15 mouse cellular contexts compared by ENCODE assay signal in genomic region chr9:123297862-123298261, GRCm38 (mm10).
"Had no signal": no experiment of that assay in that cellular context is flagged by ENCODE, and none has a peak within 500 bp of the region (broad histone marks: within the 10 kb centered on the region; RNA-seq: fewer than 3 reads in every experiment).

No protein-coding gene starts in this region.

- H3K36me3 ChIP-seq: limb, embryonic 12.5 days; midbrain, embryonic 13.5 days; neural tube, embryonic 15.5 days had no signal

- ATAC-seq: midbrain, embryonic 13.5 days had no signal

- H3K27me3 ChIP-seq: limb, embryonic 12.5 days; midbrain, embryonic 13.5 days; neural tube, embryonic 15.5 days had no signal

- H3K9ac ChIP-seq: limb, embryonic 12.5 days; liver, embryonic 14.5 days; midbrain, embryonic 13.5 days; neural tube, embryonic 15.5 days had no signal

- H3K9me3 ChIP-seq: limb, embryonic 12.5 days; midbrain, embryonic 13.5 days; neural tube, embryonic 15.5 days had no signal

- DNase-seq: kidney, adult 9 months; kidney, postnatal 4 days; liver; lung, adult 18-20 months; lung, postnatal 36 days; right cerebral cortex, adult 18-20 months; right cerebral cortex, postnatal 25 days; thymus, postnatal 14 days had no signal

- H3K4me3 ChIP-seq: layer of hippocampus, adult 2 months; limb, embryonic 12.5 days; midbrain, embryonic 13.5 days; myocyte; neural tube, embryonic 15.5 days had no signal

- H3K27ac ChIP-seq: kidney, postnatal 0 days; layer of hippocampus, adult 2 months; limb, embryonic 12.5 days; liver, embryonic 14.5 days; midbrain, embryonic 13.5 days; neural tube, embryonic 15.5 days had no signal

- H3K4me2 ChIP-seq: limb, embryonic 12.5 days; midbrain, embryonic 13.5 days; neural tube, embryonic 15.5 days had no signal

- H3K4me1 ChIP-seq: limb, embryonic 12.5 days; midbrain, embryonic 13.5 days; neural tube, embryonic 15.5 days had no signal
